Mouse (Mus musculus) duodenum, adult 2 months (tissue): ENCODE results near the gene Msh5. TPM values are rescaled to one million over a fixed set of nuclear protein-coding genes. Genes with fewer than 3 reads are reported as not detected.

Experiments used
- polyA plus RNA-seq: library from polyadenylated mRNA; depleted of rRNA; stranded (reverse); fragments of >200 nt; gene quantifications from 2 replicates; pipeline ENCODE4 v1.2.3, GENCODE M21; 2012; ENCODE audit warnings: low replicate concordance; rRNA removed

The Msh5 gene
- 2.0 and 5.6 TPM in 2 replicates for polyA plus RNA-seq

GRCm38 (mm10) chr17:35046681-35047455 lies at the start of gene Msh5:
Gene Msh5, minus strand, starts transcription at chr17:35046745.

GRCm38 (mm10) chr17:35088825-35089644 lies 42.5 kb upstream of the Msh5 start, which contains the start of gene Abhd16a:
Gene Abhd16a, plus strand, starts transcription at chr17:35089263.

GRCm38 (mm10) chr17:35085208-35085865 lies 38.8 kb upstream of the Msh5 start, which contains the start of gene Ly6g6f:
Gene Ly6g6f, minus strand, starts transcription at chr17:35085610.

GRCm38 (mm10) chr17:35077786-35078233 lies 31.3 kb upstream of the Msh5 start, which contains the start of gene Ly6g6d:
Gene Ly6g6d, minus strand, starts transcription at chr17:35078065.

GRCm38 (mm10) chr17:35076507-35077176 lies 30.1 kb upstream of the Msh5 start, which contains the start of gene Ly6g6e:
Gene Ly6g6e, plus strand, starts transcription at chr17:35076902.

GRCm38 (mm10) chr17:35066084-35066483 lies 19.5 kb upstream of the Msh5 start, which contains the start of gene Mpig6b:
Gene Mpig6b, minus strand, starts transcription at chr17:35066184.

GRCm38 (mm10) chr17:35064951-35065947 lies 18.7 kb upstream of the Msh5 start, which contains the start of gene Ly6g6c:
Gene Ly6g6c, plus strand, starts transcription at chr17:35065388.

GRCm38 (mm10) chr17:35058911-35059892 lies 12.7 kb upstream of the Msh5 start, which contains the start of gene Ddah2:
Gene Ddah2, plus strand, starts transcription at chr17:35059035.

GRCm38 (mm10) chr17:35049561-35050016 lies 3.0 kb upstream of the Msh5 start, which contains the start of gene Clic1:
Gene Clic1, plus strand, starts transcription at chr17:35049966.

GRCm38 (mm10) chr17:35027277-35028068 lies 19.1 kb downstream of the Msh5 start, which contains the start of gene Sapcd1:
Gene Sapcd1, minus strand, starts transcription at chr17:35028016.

GRCm38 (mm10) chr17:35016376-35016775 lies 30.2 kb downstream of the Msh5 start, which contains the start of gene Vwa7:
Gene Vwa7, plus strand, starts transcription at chr17:35016579.

GRCm38 (mm10) chr17:35000717-35001451 lies 45.7 kb downstream of the Msh5 start, which contains the start of gene Vars:
Gene Vars, plus strand, starts transcription at chr17:35000987.

GRCm38 (mm10) chr17:34981690-34982180 lies 64.8 kb downstream of the Msh5 start, which contains the start of gene Lsm2:
Gene Lsm2, plus strand, starts transcription at chr17:34981862.

